Mouse (Mus musculus): ENCODE data around the gene Chfr. TPM values are rescaled to one million over a fixed set of nuclear protein-coding genes. Genes with fewer than 3 reads are reported as not detected.

Chfr gene
- polyA plus RNA-seq (2014; fragmentation: Nextera tagmentation; extraction: Ambion mirVana) = 82.1 and 82.9 TPM in 2 replicates

GRCm38 (mm10) chr5:110135293-110136086 lies at the start of gene Chfr:
TSS of gene Chfr (plus strand) at chr5:110135842.
- 3% methylated on average over 46 of the region's 46 CpGs for WGBS
- H3K4me1 ChIP-seq (ENCODE audit: control insufficient read depth, insufficient read depth, low read length) = no peaks in the 10 kb centered on the region
- peak; percentile 99 for DNase-seq (ENCODE audit: low spot score)
- H3K9me3 ChIP-seq (replicated peaks; ENCODE audit: control insufficient read depth, low read length) = 0 out of 2 replicates have a peak, but pooled peaks cover 5% of the 10 kb centered on the region
- peak within 1 kb of the TSS; percentile 88 for H3K9ac ChIP-seq (ENCODE audit: low read length)
- H3K4me2 ChIP-seq (ENCODE audit: low read length) = peak within 1 kb of the TSS; percentile 73
- peak within 1 kb of the TSS; percentile 60 for H3K27ac ChIP-seq (ENCODE audit: low read depth, low read length)
- peak; percentile 100 for ATAC-seq
- H3K36me3 ChIP-seq (ENCODE audit: control insufficient read depth, insufficient read depth, low read length) = peaks cover 12% of the 10 kb centered on the region
- H3K27me3 ChIP-seq (replicated peaks; ENCODE audit: control insufficient read depth, insufficient read depth, low read length) = no peaks in the 10 kb centered on the region
- H3K4me3 ChIP-seq (ENCODE audit: low read depth, low read length) = peak within 1 kb of the TSS; percentile 78

DNA sequence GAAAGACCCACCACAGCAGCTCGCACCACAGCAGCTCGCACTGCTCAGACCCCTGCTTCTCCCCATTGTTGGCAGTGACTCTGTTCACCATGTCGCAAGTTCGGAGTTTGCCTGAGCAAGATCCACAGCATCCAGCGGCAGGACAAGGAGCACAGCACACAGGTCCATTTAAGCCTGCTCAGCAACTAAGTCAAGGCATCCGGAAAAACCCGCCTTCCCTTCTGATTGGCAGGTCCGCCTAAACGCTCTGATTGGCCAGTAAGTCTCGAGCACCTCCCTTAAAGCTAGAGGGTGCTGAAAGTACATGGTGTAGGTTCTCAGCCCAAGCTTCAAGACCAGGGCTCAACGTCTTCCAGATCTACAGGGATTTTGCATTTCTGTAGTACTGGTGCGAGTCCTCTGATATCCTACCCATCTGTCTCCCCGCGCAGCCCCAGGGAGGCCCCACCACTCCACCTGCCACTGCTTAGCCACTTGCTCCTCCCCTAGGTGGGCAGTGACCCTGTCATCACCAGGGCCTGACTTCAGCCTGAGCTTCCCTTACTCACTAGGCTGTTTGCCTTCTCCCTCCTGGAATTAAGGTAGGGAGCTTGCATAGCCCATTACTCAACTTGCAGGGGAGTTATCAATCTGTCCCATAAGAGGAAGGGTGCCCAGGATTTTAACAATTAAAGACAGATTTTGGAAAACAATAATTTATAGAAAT lies 49.3 kb upstream of the Chfr start:
- Histone ChIP-seq H3K9ac (ENCODE audit: low read length) (no peak overlapping the region), H3K27me3 (replicated peaks; ENCODE audit: control insufficient read depth, insufficient read depth, low read length) (no peaks in the 10 kb centered on the region), H3K9me3 (replicated peaks; ENCODE audit: control insufficient read depth, low read length) (peaks cover 9% of the 10 kb centered on the region), H3K4me1 (ENCODE audit: control insufficient read depth, insufficient read depth, low read length) (no peaks in the 10 kb centered on the region), H3K36me3 (ENCODE audit: control insufficient read depth, insufficient read depth, low read length) (no peaks in the 10 kb centered on the region), H3K4me2 (ENCODE audit: low read length) (no peak overlapping the region), H3K4me3 (ENCODE audit: low read depth, low read length) (no peak overlapping the region), H3K27ac (ENCODE audit: low read depth, low read length) (no peak overlapping the region)
- 40% methylated on average over 14 of the region's 14 CpGs for WGBS
- DNase-seq (ENCODE audit: low spot score) (no peak), ATAC-seq (no peak)

GRCm38 (mm10) chr5:110091546-110091945 lies 44.1 kb upstream of the Chfr start:
- no peak overlapping the region for H3K4me3 ChIP-seq (ENCODE audit: low read depth, low read length)
- no peaks in the 10 kb centered on the region for H3K36me3 ChIP-seq (ENCODE audit: control insufficient read depth, insufficient read depth, low read length)
- H3K4me1 ChIP-seq (ENCODE audit: control insufficient read depth, insufficient read depth, low read length) = 0 out of 2 replicates have a peak, but pooled peaks cover 6% of the 10 kb centered on the region
- no peak for DNase-seq (ENCODE audit: low spot score)
- no peak overlapping the region for H3K9ac ChIP-seq (ENCODE audit: low read length)
- no peak overlapping the region for H3K27ac ChIP-seq (ENCODE audit: low read depth, low read length)
- 69% methylated on average over 2 of the region's 2 CpGs for WGBS
- H3K27me3 ChIP-seq (replicated peaks; ENCODE audit: control insufficient read depth, insufficient read depth, low read length) = no peaks in the 10 kb centered on the region
- no peak for ATAC-seq
- H3K9me3 ChIP-seq (replicated peaks; ENCODE audit: control insufficient read depth, low read length) = no peaks in the 10 kb centered on the region
- no peak overlapping the region for H3K4me2 ChIP-seq (ENCODE audit: low read length)

DNA sequence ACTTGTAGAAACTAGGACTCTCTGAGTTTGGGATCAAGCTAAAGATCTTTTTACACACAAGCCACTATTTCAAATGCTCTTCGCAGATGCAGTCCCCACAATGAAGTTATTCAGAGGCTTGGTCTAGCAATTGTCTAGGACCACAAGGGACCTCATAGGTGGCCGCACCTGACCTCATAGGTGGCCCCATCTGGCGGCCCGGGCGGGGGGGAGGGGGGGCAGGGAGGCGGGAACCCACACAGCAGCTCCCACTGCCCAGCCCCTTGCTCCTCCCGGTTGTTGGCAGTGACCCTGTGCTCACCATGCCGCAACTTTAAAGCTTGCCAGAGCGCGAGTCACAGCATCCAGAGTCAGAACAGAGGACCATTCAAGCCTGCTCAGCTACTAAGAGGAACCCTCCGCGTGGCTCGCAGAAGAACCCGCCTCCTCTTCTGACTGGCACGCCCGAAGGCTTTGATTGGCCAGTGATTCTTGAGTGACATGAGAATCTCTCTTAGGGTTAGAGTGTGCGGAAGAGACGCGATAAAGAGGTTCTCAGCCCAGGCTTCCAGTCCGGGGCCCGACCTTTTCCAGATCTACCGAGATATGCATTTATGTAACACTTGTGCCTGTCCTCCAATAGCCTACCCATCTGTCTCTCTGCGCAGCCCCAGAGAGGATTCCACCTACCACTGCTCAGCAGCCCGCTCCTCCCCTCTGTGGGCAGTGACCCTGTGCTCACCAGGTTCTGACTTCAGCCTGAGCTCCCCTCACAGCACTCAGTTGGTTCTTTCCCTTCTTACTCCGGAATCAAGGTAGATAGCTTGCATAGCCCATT lies 41.4 kb upstream of the Chfr start, which contains the start of gene Gm35315:
TSS of gene Gm35315 (minus strand) at position 391 of the 817 bp plus-strand sequence.
- no peaks in the 10 kb centered on the region for H3K9me3 ChIP-seq (replicated peaks; ENCODE audit: control insufficient read depth, low read length)
- H3K4me2 ChIP-seq (ENCODE audit: low read length) = peak within 1 kb of the TSS; percentile 65
- H3K36me3 ChIP-seq (ENCODE audit: control insufficient read depth, insufficient read depth, low read length) = no peaks in the 10 kb centered on the region
- ATAC-seq (peak; percentile 98), DNase-seq (ENCODE audit: low spot score) (peak; percentile 95)
- H3K4me3 ChIP-seq (ENCODE audit: low read depth, low read length) = peak within 1 kb of the TSS; percentile 42
- H3K4me1 ChIP-seq (ENCODE audit: control insufficient read depth, insufficient read depth, low read length) = 0 out of 2 replicates have a peak, but pooled peaks cover 6% of the 10 kb centered on the region
- no peak within 1 kb of the TSS for H3K27ac ChIP-seq (ENCODE audit: low read depth, low read length)
- H3K9ac ChIP-seq (ENCODE audit: low read length) = peak within 1 kb of the TSS; percentile 61
- H3K27me3 ChIP-seq (replicated peaks; ENCODE audit: control insufficient read depth, insufficient read depth, low read length) = no peaks in the 10 kb centered on the region
- under 1% methylated on average over 25 of the region's 25 CpGs for WGBS

- DNase-seq (ENCODE audit: low spot score) (no peak), ATAC-seq (no peak; the same call in 1 of the 2 replicates)
- Histone ChIP-seq H3K9ac (ENCODE audit: low read length) (peak overlapping the region; percentile 61), H3K9me3 (replicated peaks; ENCODE audit: control insufficient read depth, low read length) (no peaks in the 10 kb centered on the region), H3K4me3 (ENCODE audit: low read depth, low read length) (peak overlapping the region; percentile 42), H3K27me3 (replicated peaks; ENCODE audit: control insufficient read depth, insufficient read depth, low read length) (no peaks in the 10 kb centered on the region), H3K27ac (ENCODE audit: low read depth, low read length) (no peak overlapping the region), H3K36me3 (ENCODE audit: control insufficient read depth, insufficient read depth, low read length) (no peaks in the 10 kb centered on the region), H3K4me1 (ENCODE audit: control insufficient read depth, insufficient read depth, low read length) (0 out of 2 replicates have a peak, but pooled peaks cover 6% of the 10 kb centered on the region), H3K4me2 (ENCODE audit: low read length) (peak overlapping the region; percentile 65)
- WGBS = 3% methylated on average over 4 of the region's 4 CpGs
Observed at GRCm38 (mm10) chr5:110094847-110095213, 40.8 kb upstream of the Chfr start.

DNA sequence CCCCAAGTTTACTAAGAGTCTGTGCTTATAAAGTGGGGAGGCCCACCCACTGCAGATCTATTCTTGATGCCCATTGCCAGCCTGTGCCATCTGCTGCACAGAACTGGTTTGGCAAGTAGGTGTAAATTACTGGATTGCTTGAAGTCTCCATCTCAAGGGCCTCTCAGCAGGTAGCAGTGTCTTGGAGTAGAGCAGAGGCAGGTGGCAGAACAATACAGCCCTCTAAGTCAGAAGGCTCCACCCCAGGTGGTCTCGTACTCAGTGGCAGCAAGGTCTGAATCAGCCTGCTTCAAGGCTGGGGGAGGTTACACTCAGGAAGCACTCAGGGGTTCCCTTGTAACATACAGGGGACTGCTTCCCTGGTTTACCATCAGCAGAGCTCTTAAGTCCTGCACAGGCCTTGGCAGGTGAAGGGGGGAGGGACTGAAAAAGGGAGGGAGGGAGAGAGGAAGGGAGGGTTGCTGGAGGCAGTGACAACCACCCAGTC lies 36.6 kb upstream of the Chfr start:
- ATAC-seq (no peak), DNase-seq (ENCODE audit: low spot score) (no peak)
- whole genome bisulfite sequencing = 29% methylated on average over 1 of the region's 1 CpGs
- no peak overlapping the region for H3K27ac ChIP-seq (ENCODE audit: low read depth, low read length)
- no peak overlapping the region for H3K4me2 ChIP-seq (ENCODE audit: low read length)
- no peak overlapping the region for H3K9ac ChIP-seq (ENCODE audit: low read length)
- no peak overlapping the region for H3K4me3 ChIP-seq (ENCODE audit: low read depth, low read length)
- H3K4me1 ChIP-seq (ENCODE audit: control insufficient read depth, insufficient read depth, low read length) = peaks cover 15% of the 10 kb centered on the region
- peaks cover 16% of the 10 kb centered on the region for H3K36me3 ChIP-seq (ENCODE audit: control insufficient read depth, insufficient read depth, low read length)
- no peaks in the 10 kb centered on the region for H3K27me3 ChIP-seq (replicated peaks; ENCODE audit: control insufficient read depth, insufficient read depth, low read length)
- H3K9me3 ChIP-seq (replicated peaks; ENCODE audit: control insufficient read depth, low read length) = no peaks in the 10 kb centered on the region

- H3K9ac ChIP-seq (ENCODE audit: low read length) = no peak within 1 kb of the TSS
- no peak within 1 kb of the TSS for H3K27ac ChIP-seq (ENCODE audit: low read depth, low read length)
- H3K4me3 ChIP-seq (ENCODE audit: low read depth, low read length) = peak within 1 kb of the TSS; percentile 24
- ATAC-seq = no peak
- H3K27me3 ChIP-seq (replicated peaks; ENCODE audit: control insufficient read depth, insufficient read depth, low read length) = no peaks in the 10 kb centered on the region
- peaks cover 11% of the 10 kb centered on the region for H3K4me1 ChIP-seq (ENCODE audit: control insufficient read depth, insufficient read depth, low read length)
- 5% methylated on average over 25 of the region's 25 CpGs for WGBS
- DNase-seq (ENCODE audit: low spot score) = no peak
- peaks cover 24% of the 10 kb centered on the region for H3K36me3 ChIP-seq (ENCODE audit: control insufficient read depth, insufficient read depth, low read length)
- no peaks in the 10 kb centered on the region for H3K9me3 ChIP-seq (replicated peaks; ENCODE audit: control insufficient read depth, low read length)
- peak within 1 kb of the TSS; percentile 64 for H3K4me2 ChIP-seq (ENCODE audit: low read length)
Observed at GRCm38 (mm10) chr5:110099656-110100580, 35.7 kb upstream of the Chfr start, which contains the start of gene Plcxd1. TSS of gene Plcxd1 (plus strand) at chr5:110099969.

Measured in forebrain, embryonic 14.5 days (tissue).